Mouse (Mus musculus) testis, adult 2 months (tissue): ENCODE data around the gene BC049352.

Source experiments
- CTCF ChIP-seq: fragments of 200-500 bp; IDR thresholded peaks from 2 replicates; pipeline ENCODE4 v1.5.1; 2012; ENCODE audit warnings: low read depth, mild to moderate bottlenecking, inconsistent platforms, low read length, moderate library complexity; ENCODE audit not compliant: control insufficient read depth, insufficient read depth, insufficient replicate concordance
- POLR2A ChIP-seq: fragments of 200-500 bp; IDR thresholded peaks from 2 replicates; pipeline ENCODE4 v1.6.1; 2012; ENCODE audit warnings: low read depth, mild to moderate bottlenecking, inconsistent platforms, low read length, moderate library complexity; ENCODE audit not compliant: control insufficient read depth

- TF ChIP-seq POLR2A = no peak
- no peak for TF ChIP-seq CTCF
Measured at GRCm38 (mm10) chr9:45138191-45139032, 43.4 kb upstream of the BC049352 start, which contains the start of gene Scn4b.
